Mouse (Mus musculus) left cerebral cortex, postnatal 14 days (tissue): ENCODE results near the gene Rac2. TPM values are rescaled to one million over a fixed set of nuclear protein-coding genes. Genes with fewer than 3 reads are reported as not detected.

Experiments
- total RNA-seq, 2 experiments: library from RNA; stranded (reverse); gene quantifications; 2 replicates each; pipeline ENCODE4 v1.2.3; 2021

The Rac2 gene
- total RNA-seq, 2 experiments from 2014 or later = 2.3 to 4.6 TPM

Other genes starting within 250 kb of the Rac2 start
- 1 to 10 TPM; 1.5 to 1.7 TPM for gene Csf2rb, start 247.0 kb downstream of the Rac2 start, total RNA-seq
- not detected for gene Tex33, start 176.9 kb downstream of the Rac2 start, total RNA-seq
- gene Tst, start 166.9 kb downstream of the Rac2 start, total RNA-seq = 10 to 100 TPM; 30.8 to 39.2 TPM
- gene Mpst, start 166.4 kb downstream of the Rac2 start, total RNA-seq = 10 to 100 TPM; 39.0 to 47.2 TPM
- 100 to 1,000 TPM; 288 to 291 TPM for gene Kctd17, start 144.2 kb downstream of the Rac2 start, total RNA-seq
- gene Tmprss6, start 104.1 kb downstream of the Rac2 start, total RNA-seq = not detected
- under 1 TPM in 1 of 2 experiments, not detected in 1; 0.11 TPM for gene Il2rb, start 77.5 kb downstream of the Rac2 start, total RNA-seq
- 1 to 10 TPM; 7.7 to 9.0 TPM for gene C1qtnf6, start 41.4 kb downstream of the Rac2 start, total RNA-seq
- 10 to 100 TPM; 16.7 to 20.6 TPM for gene Sstr3, start 28.1 kb downstream of the Rac2 start, total RNA-seq
- 10 to 100 TPM; 11.6 to 12.3 TPM for gene Cyth4, start 24.3 kb upstream of the Rac2 start, total RNA-seq
- 100 to 1,000 TPM; 117 to 127 TPM for gene Elfn2, start 146.0 kb upstream of the Rac2 start, total RNA-seq
- gene Mfng, start 200.7 kb upstream of the Rac2 start, total RNA-seq = 1 to 10 TPM; 5.6 to 6.7 TPM
- 1 to 10 TPM; 4.0 to 5.1 TPM for gene Card10, start 230.3 kb upstream of the Rac2 start, total RNA-seq